Mouse (Mus musculus): ENCODE results near the gene Mrpl47. TPM values are rescaled to one million over a fixed set of nuclear protein-coding genes. Genes with fewer than 3 reads are reported as not detected.

Mrpl47 gene
- 38.4 and 40.4 TPM in 2 replicates for polyA plus RNA-seq (2015; fragmentation: Nextera tagmentation; extraction: Ambion mirVana)

GRCm38 (mm10) chr3:32737172-32737655 lies at the start of gene Mrpl47:
Gene Mrpl47, minus strand, starts transcription at chr3:32737605.

GRCm38 (mm10) chr3:32736244-32737171 lies 897 bp downstream of the Mrpl47 start, which contains the start of gene Ndufb5:
Gene Ndufb5, plus strand, starts transcription at chr3:32736990.

GRCm38 (mm10) chr3:32705647-32706348 lies 31.6 kb downstream of the Mrpl47 start, which contains the start of gene Actl6a:
Gene Actl6a, plus strand, starts transcription at chr3:32706298.

Other genes starting within 250 kb of the Mrpl47 start
- not detected in 2 replicates for gene Kcnmb3, start 245.4 kb downstream of the Mrpl47 start, polyA plus RNA-seq (2015; fragmentation: Nextera tagmentation; extraction: Ambion mirVana)
- gene Zfp639, start 227.3 kb downstream of the Mrpl47 start, polyA plus RNA-seq (2015; fragmentation: Nextera tagmentation; extraction: Ambion mirVana): 30.8 and 31.4 TPM in 2 replicates
- 42.0 and 49.9 TPM in 2 replicates for gene Mfn1, start 208.1 kb downstream of the Mrpl47 start, polyA plus RNA-seq (2015; fragmentation: Nextera tagmentation; extraction: Ambion mirVana)
- 36.8 and 44.0 TPM in 2 replicates for gene Gnb4, start 121.0 kb downstream of the Mrpl47 start, polyA plus RNA-seq (2015; fragmentation: Nextera tagmentation; extraction: Ambion mirVana)
- 39.0 and 43.9 TPM in 2 replicates for gene Actl6a, start 31.3 kb downstream of the Mrpl47 start, polyA plus RNA-seq (2015; fragmentation: Nextera tagmentation; extraction: Ambion mirVana)
- gene Ndufb5, start 615 bp downstream of the Mrpl47 start, polyA plus RNA-seq (2015; fragmentation: Nextera tagmentation; extraction: Ambion mirVana): 614 and 729 TPM in 2 replicates
- gene Usp13, start 79.9 kb upstream of the Mrpl47 start, polyA plus RNA-seq (2015; fragmentation: Nextera tagmentation; extraction: Ambion mirVana): 49.9 and 52.4 TPM in 2 replicates